Mouse (Mus musculus): ENCODE measurements around the gene Tmem235. TPM values are rescaled to one million over a fixed set of nuclear protein-coding genes. Genes with fewer than 3 reads are reported as not detected.
"Not testable (repeated sequence)": the region's sequence is repeated elsewhere in the genome, so short reads cannot be mapped to it uniquely, and the experiment has no call there.

The Tmem235 gene
- polyA plus RNA-seq (2015; fragmentation: Nextera tagmentation; extraction: Ambion mirVana), result not detected in 2 replicates

DNA sequence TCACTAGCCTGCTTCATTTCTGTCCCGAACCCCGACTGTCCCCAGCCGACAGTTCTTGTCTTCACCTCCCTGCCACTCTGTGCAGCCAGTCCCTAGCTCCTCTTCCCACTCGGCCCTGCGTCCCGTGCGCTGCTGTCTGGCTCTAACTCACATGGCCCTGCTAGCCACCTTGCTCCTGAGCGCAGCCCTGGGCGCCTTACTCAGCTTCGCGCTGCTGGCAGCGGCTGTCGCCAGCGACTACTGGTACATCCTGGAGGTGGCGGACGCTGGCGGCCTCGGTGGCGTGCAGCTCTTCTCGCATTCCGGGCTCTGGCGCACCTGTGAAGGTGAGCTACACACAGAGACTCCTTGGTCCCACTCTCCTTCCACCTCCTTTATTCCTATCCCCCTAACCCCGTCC, at the start of gene Tmem235:
Gene Tmem235 (plus strand): TSS at position 152 of the 400 bp plus-strand sequence.
- H3K9ac ChIP-seq, result no peak within 1 kb of the TSS
- H3K4me1 ChIP-seq, result peaks cover 4% of the 10 kb centered on the region; the same call in 1 of the 2 replicates
- no peaks in the 10 kb centered on the region for H3K36me3 ChIP-seq (replicated peaks)
- peak within 1 kb of the TSS; percentile 24 for H3K4me2 ChIP-seq
- H3K4me3 ChIP-seq, result no peak within 1 kb of the TSS
- no peaks in the 10 kb centered on the region for H3K9me3 ChIP-seq
- no peak for ATAC-seq (replicated peaks)
- WGBS, result 4% methylated on average over 23 of the region's 23 CpGs
- no peak within 1 kb of the TSS for H3K27ac ChIP-seq
- H3K27me3 ChIP-seq (replicated peaks), result peaks cover 31% of the 10 kb centered on the region

- no peak overlapping the region for H3K27ac ChIP-seq
- no peak overlapping the region for H3K4me3 ChIP-seq
- H3K4me2 ChIP-seq, result no peak overlapping the region
- H3K36me3 ChIP-seq (replicated peaks), result no peaks in the 10 kb centered on the region
- no peaks in the 10 kb centered on the region for H3K9me3 ChIP-seq
- peaks cover 20% of the 10 kb centered on the region for H3K4me1 ChIP-seq
- 90% methylated on average over 5 of the region's 5 CpGs for WGBS
- H3K9ac ChIP-seq, result no peak overlapping the region
- no peak for ATAC-seq (replicated peaks)
- H3K27me3 ChIP-seq (replicated peaks), result peaks cover 21% of the 10 kb centered on the region
These were observed 46.7 kb upstream of the Tmem235 start for GRCm38 (mm10) chr11:117813867-117814266.

DNA sequence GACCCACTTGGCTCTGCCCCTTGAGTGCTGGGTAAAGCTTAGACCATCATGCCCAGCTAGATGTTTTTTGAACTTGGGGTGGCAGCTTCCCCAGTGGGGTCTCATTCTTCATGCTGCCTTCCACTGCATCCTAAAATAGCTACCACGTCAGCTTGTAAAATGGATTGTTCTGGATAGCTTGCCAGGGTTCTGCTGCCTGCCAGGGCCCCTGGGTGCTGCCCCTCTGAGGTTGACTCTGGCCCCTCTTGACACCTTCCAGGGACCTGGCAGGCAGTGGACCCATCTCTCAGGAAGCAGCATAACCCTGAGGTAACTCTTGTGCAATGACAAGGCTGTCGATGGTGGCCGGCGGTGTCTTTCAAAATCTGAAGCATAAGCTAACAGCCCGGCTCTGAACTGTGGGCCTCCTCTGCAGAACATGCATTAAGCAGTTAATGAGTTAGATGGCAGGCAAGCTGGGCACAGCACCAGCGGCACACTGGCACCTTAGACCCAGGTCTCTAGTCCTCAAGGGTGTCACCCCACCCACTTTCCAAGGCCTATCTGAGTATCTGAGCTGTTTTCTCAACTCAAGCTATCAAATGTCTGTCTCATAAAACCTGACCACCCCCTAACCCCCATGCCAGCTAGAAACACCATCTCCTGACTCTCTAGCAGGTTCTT, 45.7 kb upstream of the Tmem235 start:
- no peak for ATAC-seq (replicated peaks)
- H3K9ac ChIP-seq, result no peak overlapping the region

GRCm38 (mm10) chr11:117815850-117816249, 44.7 kb upstream of the Tmem235 start:
- not testable (repeated sequence) for H3K4me3 ChIP-seq; H3K27ac ChIP-seq; H3K9ac ChIP-seq; H3K36me3 ChIP-seq (replicated peaks); H3K4me1 ChIP-seq; H3K4me2 ChIP-seq; H3K27me3 ChIP-seq (replicated peaks); ATAC-seq (replicated peaks); H3K9me3 ChIP-seq
- 83% methylated on average over 9 of the region's 9 CpGs for WGBS

More for the DNA sequence above, 45.7 kb upstream of the Tmem235 start:
- Histone ChIP-seq H3K4me1 (peaks cover 16% of the 10 kb centered on the region), H3K4me3 (no peak overlapping the region), H3K27ac (no peak overlapping the region), H3K4me2 (no peak overlapping the region), H3K27me3 (replicated peaks) (peaks cover 11% of the 10 kb centered on the region), H3K36me3 (replicated peaks) (no peaks in the 10 kb centered on the region), H3K9me3 (no peaks in the 10 kb centered on the region)
- WGBS, result 95% methylated on average over 6 of the region's 6 CpGs

DNA sequence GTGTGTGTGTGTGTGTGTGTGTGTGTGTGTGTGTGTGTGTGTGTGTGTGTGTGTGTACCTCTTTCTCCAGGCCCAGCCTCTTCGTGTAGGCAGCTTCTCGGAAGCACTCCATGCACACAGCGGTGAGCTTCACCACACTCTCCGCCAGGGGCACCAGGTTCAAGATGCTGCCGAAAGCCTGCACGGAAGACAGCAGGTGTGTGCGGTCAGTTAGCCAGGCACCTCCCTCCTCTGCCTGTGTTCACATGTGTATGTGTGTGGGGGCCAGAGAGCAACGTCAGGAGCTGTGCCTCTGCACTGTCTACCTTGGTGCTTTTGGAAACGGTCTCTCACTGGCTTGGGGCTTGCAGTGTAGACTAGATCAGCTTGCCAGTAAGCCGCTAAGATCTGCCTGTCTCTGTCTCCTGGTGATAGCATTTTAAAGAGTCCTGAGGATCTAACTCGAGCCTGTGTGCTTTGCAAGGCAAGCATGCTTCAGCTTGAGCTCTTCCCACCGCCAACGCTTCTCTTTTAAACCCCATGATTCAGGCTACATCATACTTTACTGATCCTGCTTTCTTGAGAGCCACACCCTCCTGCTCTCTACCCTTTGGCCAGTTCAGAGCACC, 44.1 kb upstream of the Tmem235 start:
- H3K9me3 ChIP-seq, result no peaks in the 10 kb centered on the region
- no peak for ATAC-seq (replicated peaks)
- H3K4me2 ChIP-seq, result no peak overlapping the region
- H3K4me3 ChIP-seq, result no peak overlapping the region
- no peak overlapping the region for H3K9ac ChIP-seq
- peaks cover 5% of the 10 kb centered on the region; the same call in 1 of the 2 replicates for H3K4me1 ChIP-seq
- H3K27me3 ChIP-seq (replicated peaks), result no peaks in the 10 kb centered on the region
- H3K36me3 ChIP-seq (replicated peaks), result no peaks in the 10 kb centered on the region
- no peak overlapping the region for H3K27ac ChIP-seq
- 89% methylated on average over 12 of the region's 13 CpGs for WGBS

- peaks cover 7% of the 10 kb centered on the region for H3K4me1 ChIP-seq
- no peak overlapping the region for H3K27ac ChIP-seq
- no peaks in the 10 kb centered on the region for H3K36me3 ChIP-seq (replicated peaks)
- ATAC-seq (replicated peaks), result no peak
- no peak overlapping the region for H3K4me3 ChIP-seq
- H3K27me3 ChIP-seq (replicated peaks), result no peaks in the 10 kb centered on the region
- no peak overlapping the region for H3K4me2 ChIP-seq
- WGBS, result 54% methylated on average over 8 of the region's 8 CpGs
- H3K9me3 ChIP-seq, result no peaks in the 10 kb centered on the region
- peak overlapping the region; percentile 7; the same call in 1 of the 2 replicates for H3K9ac ChIP-seq
These were observed 41.5 kb upstream of the Tmem235 start for GRCm38 (mm10) chr11:117819095-117819494.

DNA sequence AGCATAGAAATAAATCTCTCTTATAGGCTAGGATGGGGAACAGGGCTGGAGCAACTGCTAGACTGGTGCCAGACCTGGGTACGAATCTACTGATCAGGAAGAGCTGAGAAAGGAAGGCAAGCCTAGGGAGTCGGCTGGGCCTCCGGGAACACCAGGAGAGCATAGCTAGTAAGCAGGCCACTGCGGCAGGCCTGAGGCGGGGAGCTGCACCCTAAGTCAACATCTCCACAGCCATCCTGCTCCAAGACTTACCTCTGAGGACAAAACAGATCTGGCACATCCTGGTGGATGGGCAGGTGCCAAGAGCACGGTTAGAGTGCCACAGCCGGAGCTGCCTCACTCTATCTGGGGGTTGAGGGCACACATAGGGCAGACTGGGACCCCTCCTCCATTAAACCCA, 40.4 kb upstream of the Tmem235 start:
- no peaks in the 10 kb centered on the region for H3K9me3 ChIP-seq
- no peak overlapping the region for H3K9ac ChIP-seq
- no peak overlapping the region for H3K27ac ChIP-seq
- no peak for ATAC-seq (replicated peaks)
- WGBS, result 93% methylated on average over 7 of the region's 7 CpGs
- peaks cover 17% of the 10 kb centered on the region for H3K4me1 ChIP-seq
- no peaks in the 10 kb centered on the region for H3K36me3 ChIP-seq (replicated peaks)
- H3K4me2 ChIP-seq, result no peak overlapping the region
- H3K27me3 ChIP-seq (replicated peaks), result no peaks in the 10 kb centered on the region
- H3K4me3 ChIP-seq, result no peak overlapping the region

GRCm38 (mm10) chr11:117821868-117822267, 38.7 kb upstream of the Tmem235 start:
- Histone ChIP-seq H3K27me3 (replicated peaks) (no peaks in the 10 kb centered on the region), H3K4me2 (no peak overlapping the region), H3K36me3 (replicated peaks) (no peaks in the 10 kb centered on the region), H3K4me1 (peaks cover 32% of the 10 kb centered on the region), H3K27ac (no peak overlapping the region), H3K9me3 (no peaks in the 10 kb centered on the region), H3K9ac (no peak overlapping the region), H3K4me3 (no peak overlapping the region)
- 95% methylated on average over 9 of the region's 9 CpGs for WGBS
- no peak for ATAC-seq (replicated peaks)

- Histone ChIP-seq H3K36me3 (replicated peaks) (no peaks in the 10 kb centered on the region), H3K9me3 (no peaks in the 10 kb centered on the region), H3K4me1 (peaks cover 32% of the 10 kb centered on the region), H3K4me3 (no peak overlapping the region), H3K27me3 (replicated peaks) (no peaks in the 10 kb centered on the region), H3K27ac (no peak overlapping the region), H3K4me2 (no peak overlapping the region), H3K9ac (no peak overlapping the region)
- WGBS, result 89% methylated on average over 7 of the region's 7 CpGs
- no peak for ATAC-seq (replicated peaks)
These were observed 37.8 kb upstream of the Tmem235 start for GRCm38 (mm10) chr11:117822728-117823241.

DNA sequence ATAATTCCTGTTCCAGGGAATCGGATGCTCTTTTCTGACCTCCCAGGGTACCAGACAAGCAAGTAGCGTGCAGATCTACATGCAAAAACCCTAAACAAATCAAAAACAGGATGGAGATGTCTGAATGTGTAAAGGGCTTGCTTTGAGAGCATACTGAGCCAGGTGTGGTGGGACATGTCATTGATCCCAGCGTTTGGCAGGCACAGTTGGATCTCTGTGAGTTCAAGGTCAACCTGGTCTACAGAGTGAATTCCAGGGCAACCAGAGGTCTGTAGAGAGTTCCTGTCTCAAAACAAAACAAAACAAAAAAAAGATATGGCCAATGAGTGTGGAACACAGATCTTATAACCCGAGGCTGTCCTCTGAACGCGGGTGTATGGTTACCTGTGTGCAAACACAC, 37.1 kb upstream of the Tmem235 start:
- peaks cover 37% of the 10 kb centered on the region for H3K4me1 ChIP-seq
- H3K36me3 ChIP-seq (replicated peaks), result no peaks in the 10 kb centered on the region
- no peak overlapping the region for H3K4me2 ChIP-seq
- H3K27ac ChIP-seq, result no peak overlapping the region
- H3K9ac ChIP-seq, result no peak overlapping the region
- H3K9me3 ChIP-seq, result no peaks in the 10 kb centered on the region
- no peak for ATAC-seq (replicated peaks)
- H3K27me3 ChIP-seq (replicated peaks), result no peaks in the 10 kb centered on the region
- no peak overlapping the region for H3K4me3 ChIP-seq
- WGBS, result 91% methylated on average over 6 of the region's 6 CpGs

GRCm38 (mm10) chr11:117824060-117824969, 36.2 kb upstream of the Tmem235 start:
- peak overlapping the region; percentile 36; the same call in 1 of the 2 replicates for H3K4me3 ChIP-seq
- no peak overlapping the region for H3K9ac ChIP-seq
- WGBS, result 18% methylated on average over 23 of the region's 23 CpGs
- peak; percentile 84 for ATAC-seq (replicated peaks)
- H3K36me3 ChIP-seq (replicated peaks), result no peaks in the 10 kb centered on the region
- H3K9me3 ChIP-seq, result no peaks in the 10 kb centered on the region
- H3K4me2 ChIP-seq, result peak overlapping the region; percentile 91
- H3K4me1 ChIP-seq, result peaks cover 35% of the 10 kb centered on the region
- H3K27me3 ChIP-seq (replicated peaks), result no peaks in the 10 kb centered on the region
- H3K27ac ChIP-seq, result no peak overlapping the region
